Mouse (Mus musculus) thymus, postnatal 4 days (tissue): ENCODE results near the gene Mkrn1.
"Not testable (repeated sequence)": the region's sequence is repeated elsewhere in the genome, so short reads cannot be mapped to it uniquely, and the experiment has no call there.

Experiments used
- DNase-seq: peaks from one replicate; pipeline ENCODE4 v3.0.0; 2021

Gene Mkrn1

GRCm38 (mm10) chr6:39378161-39378835, 42.0 kb downstream of the Mkrn1 start:
- not testable (repeated sequence) for DNase-seq

- DNase-seq: peak; percentile 96
Measured at GRCm38 (mm10) chr6:39377311-39377827, 42.9 kb downstream of the Mkrn1 start, which contains the start of gene Slc37a3. Gene Slc37a3 (minus strand): TSS chr6:39377675.

GRCm38 (mm10) chr6:39376775-39377174, 43.5 kb downstream of the Mkrn1 start:
- no peak for DNase-seq

GRCm38 (mm10) chr6:39373301-39373955, 46.8 kb downstream of the Mkrn1 start:
- no peak for DNase-seq

GRCm38 (mm10) chr6:39372727-39373126, 47.5 kb downstream of the Mkrn1 start:
- no peak for DNase-seq

- no peak for DNase-seq
Measured at GRCm38 (mm10) chr6:39372042-39372441, 48.2 kb downstream of the Mkrn1 start.

- no peak for DNase-seq
Measured at GRCm38 (mm10) chr6:39369631-39370030, 50.6 kb downstream of the Mkrn1 start.

GRCm38 (mm10) chr6:39362684-39363083, 57.6 kb downstream of the Mkrn1 start:
- DNase-seq: no peak

- DNase-seq: not testable (repeated sequence)
Measured at GRCm38 (mm10) chr6:39359207-39359606, 61.1 kb downstream of the Mkrn1 start.

GRCm38 (mm10) chr6:39348946-39349345, 71.3 kb downstream of the Mkrn1 start:
- no peak for DNase-seq

GRCm38 (mm10) chr6:39347880-39348814, 72.1 kb downstream of the Mkrn1 start:
- DNase-seq: peak; percentile 43
